Mouse (Mus musculus) testis, adult 2 months (tissue): Measurements from ENCODE around the gene Prkce. TPM values are rescaled to one million over a fixed set of nuclear protein-coding genes. Genes with fewer than 3 reads are reported as not detected.

Experiments
- H3K27ac ChIP-seq: fragments of 200-500 bp; 2 replicates; pipeline ENCODE4 v1.5.1; 2012; ENCODE audit warnings: low read depth, low read length; ENCODE audit not compliant: control insufficient read depth, insufficient read depth
- H3K27me3 ChIP-seq: fragments of 200-500 bp; 2 replicates; pipeline ENCODE4 v1.6.1; 2012; ENCODE audit warnings: mild to moderate bottlenecking, low read length, moderate library complexity; ENCODE audit not compliant: control insufficient read depth, insufficient read depth
- H3K36me3 ChIP-seq: fragments of 200-500 bp; 2 replicates; pipeline ENCODE4 v1.6.1; 2012; ENCODE audit warnings: mild to moderate bottlenecking, low read length; ENCODE audit not compliant: control insufficient read depth, insufficient read depth
- H3K4me1 ChIP-seq: fragments of 200-500 bp; 2 replicates; pipeline ENCODE4 v1.6.1; 2012; ENCODE audit warnings: low read length; ENCODE audit not compliant: control insufficient read depth, insufficient read depth
- H3K4me3 ChIP-seq: fragments of 200-500 bp; 2 replicates; pipeline ENCODE4 v1.5.1; 2012; ENCODE audit warnings: low read depth, mild to moderate bottlenecking, low read length, moderate library complexity, mixed read lengths; ENCODE audit not compliant: control insufficient read depth
- CTCF ChIP-seq: fragments of 200-500 bp; IDR thresholded peaks from 2 replicates; pipeline ENCODE4 v1.5.1; 2012; ENCODE audit warnings: low read depth, mild to moderate bottlenecking, inconsistent platforms, low read length, moderate library complexity; ENCODE audit not compliant: control insufficient read depth, insufficient read depth, insufficient replicate concordance
- POLR2A ChIP-seq: fragments of 200-500 bp; IDR thresholded peaks from 2 replicates; pipeline ENCODE4 v1.6.1; 2012; ENCODE audit warnings: low read depth, mild to moderate bottlenecking, inconsistent platforms, low read length, moderate library complexity; ENCODE audit not compliant: control insufficient read depth
- polyA plus RNA-seq: library from polyadenylated mRNA; depleted of rRNA; stranded (reverse); fragments of >200 nt; gene quantifications from 2 replicates; pipeline ENCODE4 v1.2.3, GENCODE M21; 2012

The Prkce gene
- polyA plus RNA-seq, 1 experiment: 1.2 TPM

GRCm38 (mm10) chr17:86201981-86202380, 34.4 kb downstream of the Prkce start:
- TF ChIP-seq POLR2A (no peak), CTCF (no peak)
- Histone ChIP-seq H3K4me3 (no peak overlapping the region), H3K27ac (no peak overlapping the region), H3K27me3 (no peaks in the 10 kb centered on the region), H3K36me3 (no peaks in the 10 kb centered on the region), H3K4me1 (no peaks in the 10 kb centered on the region)

GRCm38 (mm10) chr17:86202972-86203371, 35.4 kb downstream of the Prkce start:
- no peaks in the 10 kb centered on the region for H3K36me3 ChIP-seq
- H3K4me1 ChIP-seq: no peaks in the 10 kb centered on the region
- no peak overlapping the region for H3K4me3 ChIP-seq
- no peak overlapping the region for H3K27ac ChIP-seq
- H3K27me3 ChIP-seq: no peaks in the 10 kb centered on the region
- TF ChIP-seq CTCF: no peak
- no peak for TF ChIP-seq POLR2A

GRCm38 (mm10) chr17:86203531-86204450, 36.2 kb downstream of the Prkce start:
- Histone ChIP-seq H3K4me3 (no peak overlapping the region), H3K27me3 (no peaks in the 10 kb centered on the region), H3K27ac (no peak overlapping the region), H3K4me1 (no peaks in the 10 kb centered on the region), H3K36me3 (no peaks in the 10 kb centered on the region)
- no peak for TF ChIP-seq CTCF
- no peak for TF ChIP-seq POLR2A

- Histone ChIP-seq H3K36me3 (no peaks in the 10 kb centered on the region), H3K27ac (no peak overlapping the region), H3K4me3 (no peak overlapping the region), H3K4me1 (no peaks in the 10 kb centered on the region), H3K27me3 (no peaks in the 10 kb centered on the region)
- TF ChIP-seq POLR2A: no peak
- TF ChIP-seq CTCF: no peak
Observed at GRCm38 (mm10) chr17:86206289-86206688, 38.7 kb downstream of the Prkce start.

- H3K4me1 ChIP-seq: no peaks in the 10 kb centered on the region
- H3K27ac ChIP-seq: no peak overlapping the region
- TF ChIP-seq POLR2A: no peak
- no peak for TF ChIP-seq CTCF
- H3K27me3 ChIP-seq: no peaks in the 10 kb centered on the region
- no peak overlapping the region for H3K4me3 ChIP-seq
- no peaks in the 10 kb centered on the region for H3K36me3 ChIP-seq
Observed at GRCm38 (mm10) chr17:86208057-86208820, 40.7 kb downstream of the Prkce start.

GRCm38 (mm10) chr17:86208821-86209186, 41.2 kb downstream of the Prkce start:
- Histone ChIP-seq H3K27ac (no peak overlapping the region), H3K4me1 (no peaks in the 10 kb centered on the region), H3K36me3 (no peaks in the 10 kb centered on the region), H3K27me3 (no peaks in the 10 kb centered on the region), H3K4me3 (no peak overlapping the region)
- TF ChIP-seq CTCF (no peak), POLR2A (no peak)

GRCm38 (mm10) chr17:86209680-86210251, 42.2 kb downstream of the Prkce start:
- Histone ChIP-seq H3K27ac (no peak overlapping the region), H3K36me3 (no peaks in the 10 kb centered on the region), H3K27me3 (no peaks in the 10 kb centered on the region), H3K4me3 (no peak overlapping the region), H3K4me1 (no peaks in the 10 kb centered on the region)
- no peak for TF ChIP-seq CTCF
- TF ChIP-seq POLR2A: no peak
